Comparison of ENCODE assay signal across 12 mouse cellular contexts in the genomic region with DNA sequence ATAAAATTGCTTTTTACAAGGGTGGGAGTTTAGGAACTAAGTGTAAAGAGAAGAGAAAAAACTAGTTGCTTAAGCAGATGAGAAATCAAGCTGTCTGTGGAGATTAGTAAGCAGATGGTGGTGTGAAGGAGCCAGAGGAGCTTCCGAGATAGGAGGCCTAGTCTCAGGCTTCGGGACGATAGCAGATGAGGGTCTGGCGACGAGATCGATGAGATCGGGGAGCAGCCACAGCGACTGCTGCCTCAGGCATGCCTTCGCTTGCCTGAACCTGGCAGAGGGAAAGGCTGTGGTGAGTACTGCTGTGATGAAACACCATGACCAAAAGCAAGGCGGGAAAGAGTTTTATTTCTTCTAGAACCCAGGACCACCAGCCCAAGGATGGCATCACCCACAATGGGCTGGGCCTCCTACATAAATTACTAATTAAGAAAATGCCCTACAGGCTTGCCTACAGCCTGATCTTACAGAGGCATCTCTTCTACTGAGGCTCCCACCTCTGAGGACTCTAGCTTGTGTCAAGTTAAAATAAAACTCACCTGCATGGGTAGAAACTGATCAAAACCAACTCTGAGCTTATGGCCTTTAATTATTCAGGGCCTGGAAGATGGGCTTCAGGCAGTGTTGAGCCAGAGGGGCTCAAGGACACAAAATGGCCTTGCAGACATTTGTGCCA. TPM values are rescaled to one million over a fixed set of nuclear protein-coding genes. Genes with fewer than 3 reads are reported as not detected.
DNase-seq lines count a peak whose midpoint lies in the region; ATAC-seq lines count a peak whose summit lies in the region.
"Had no signal": no experiment of that assay in that cellular context is flagged by ENCODE, and none has a peak within 500 bp of the region (broad histone marks: within the 10 kb centered on the region; RNA-seq: fewer than 3 reads in every experiment).

No protein-coding gene starts in this region.

- H3K36me3 ChIP-seq in midbrain, embryonic 10.5 days, result no peaks in the 10 kb centered on the region
- H3K36me3 ChIP-seq in midbrain, embryonic 16.5 days (ENCODE audit: control insufficient read depth, insufficient read depth, low read length), result no peaks in the 10 kb centered on the region
- no peaks in the 10 kb centered on the region; the same call in 1 of the 2 replicates for H3K36me3 ChIP-seq in erythroblast, embryonic 14.5 days (ENCODE audit: control insufficient read depth)

- no peak overlapping the region for H3K9ac ChIP-seq in midbrain, embryonic 16.5 days (ENCODE audit: low read depth, low read length)

- H3K4me3 ChIP-seq in midbrain, embryonic 10.5 days, result no peak overlapping the region
- H3K4me3 ChIP-seq in midbrain, embryonic 16.5 days (ENCODE audit: low read depth, low read length), result no peak overlapping the region
- peak overlapping the region; percentile 37 for H3K4me3 ChIP-seq in erythroblast, embryonic 14.5 days (replicated peaks)

- no peak overlapping the region for H3K4me2 ChIP-seq in midbrain, embryonic 16.5 days (ENCODE audit: low read length)

- no peaks in the 10 kb centered on the region for H3K9me3 ChIP-seq in midbrain, embryonic 10.5 days (replicated peaks)
- no peaks in the 10 kb centered on the region for H3K9me3 ChIP-seq in midbrain, embryonic 16.5 days (replicated peaks; ENCODE audit: control insufficient read depth, low read length, poor library complexity, severe bottlenecking)
- H3K9me3 ChIP-seq in erythroblast, embryonic 14.5 days (ENCODE audit: control insufficient read depth, low read length), result no peaks in the 10 kb centered on the region

- ATAC-seq in midbrain, embryonic 16.5 days, result no peak
- peak; percentile 98 for ATAC-seq in megakaryocyte-erythroid progenitor cell, adult 5-6 weeks (replicated peaks; ENCODE audit: low FRiP score, low TSS enrichment, poor library complexity, severe bottlenecking)

- no peaks in the 10 kb centered on the region for H3K27me3 ChIP-seq in midbrain, embryonic 10.5 days (ENCODE audit: low read depth, poor library complexity, severe bottlenecking)
- no peaks in the 10 kb centered on the region for H3K27me3 ChIP-seq in midbrain, embryonic 16.5 days (ENCODE audit: control insufficient read depth, insufficient read depth, low read depth, low read length)
- H3K27me3 ChIP-seq in erythroblast, embryonic 14.5 days (ENCODE audit: control insufficient read depth), result no peaks in the 10 kb centered on the region

- H3K4me1 ChIP-seq in midbrain, embryonic 10.5 days, result peaks cover 6% of the 10 kb centered on the region
- no peaks in the 10 kb centered on the region for H3K4me1 ChIP-seq in midbrain, embryonic 16.5 days (ENCODE audit: control insufficient read depth, insufficient read depth, low read length)
- peaks cover 58% of the 10 kb centered on the region for H3K4me1 ChIP-seq in erythroblast, embryonic 14.5 days (ENCODE audit: control insufficient read depth)

- peak; percentile 64 to 65 for DNase-seq in cerebellum, postnatal 14 days
- no peak for DNase-seq in cerebellum, adult 18-20 months
- DNase-seq in midbrain, embryonic 10.5 days (ENCODE audit: low spot score), result peak; percentile 50
- no peak for DNase-seq in gastrocnemius, postnatal 4 days (ENCODE audit: low spot score in 2 of 2)
- no peak for DNase-seq in right cerebral cortex, postnatal 36 days (ENCODE audit: low spot score in 2 of 2)
- DNase-seq: adrenal gland, adult 8-10 months; kidney, postnatal 14 days had no signal

- peak overlapping the region; percentile 56 for H3K27ac ChIP-seq in midbrain, embryonic 10.5 days (replicated peaks)
- no peak overlapping the region for H3K27ac ChIP-seq in midbrain, embryonic 16.5 days (ENCODE audit: low read length)

- WGBS in midbrain, embryonic 10.5 days, result 53% methylated on average over 10 of the region's 10 CpGs
- 57% methylated on average over 10 of the region's 10 CpGs for WGBS in midbrain, embryonic 16.5 days

RNA-seq across cellular contexts. Expression of gene Hist2h4, which starts 8.3 kb away (rescaled TPM):
- 12.2 and 12.6 TPM in 2 replicates for polyA plus RNA-seq in midbrain, embryonic 10.5 days (2016; fragmentation: Nextera tagmentation; extraction: Ambion mirVana)
- 3.3 and 3.8 TPM in 2 replicates for polyA plus RNA-seq in midbrain, embryonic 16.5 days (2015; fragmentation: Nextera tagmentation; extraction: Ambion mirVana)
- polyA plus RNA-seq in erythroblast, embryonic 14.5 days (2012), result 3.1 and 7.2 TPM in 2 replicates
- total RNA-seq in megakaryocyte-erythroid progenitor cell, adult 5-6 weeks (2014; fragmentation: Nextera tagmentation), result 76.1 and 135 TPM in 2 replicates
- total RNA-seq in megakaryocyte-erythroid progenitor cell, adult 5-6 weeks (2017), result 49.9 and 105 TPM in 2 replicates
- total RNA-seq in gastrocnemius, postnatal 4 days (2021), result 10 to 100 TPM; 74.6 to 96.7 TPM

RNA-seq across cellular contexts. Expression of gene Hist2h3c1, which starts 8.3 kb away (rescaled TPM):
- 0.70 and 0.86 TPM in 2 replicates for polyA plus RNA-seq in midbrain, embryonic 10.5 days (2016; fragmentation: Nextera tagmentation; extraction: Ambion mirVana)
- polyA plus RNA-seq in midbrain, embryonic 16.5 days (2015; fragmentation: Nextera tagmentation; extraction: Ambion mirVana), result 0.39 TPM in 1 of 2 replicates, not detected in the other
- polyA plus RNA-seq in erythroblast, embryonic 14.5 days (2012), result not detected in 2 replicates
- 2.9 and 4.4 TPM in 2 replicates for total RNA-seq in megakaryocyte-erythroid progenitor cell, adult 5-6 weeks (2014; fragmentation: Nextera tagmentation)
- not detected in 2 replicates for total RNA-seq in megakaryocyte-erythroid progenitor cell, adult 5-6 weeks (2017)
- under 1 TPM in 1 of 2 experiments, not detected in 1; 0.44 TPM for total RNA-seq in gastrocnemius, postnatal 4 days (2021)
- total RNA-seq: adrenal gland, adult 8-10 months had no signal
- polyA plus RNA-seq: frontal cortex, adult 2 months had no signal

RNA-seq across cellular contexts. Expression of gene Hist2h2aa1, which starts 9.5 kb away (rescaled TPM):
- 13.7 TPM in 2 replicates for polyA plus RNA-seq in midbrain, embryonic 10.5 days (2016; fragmentation: Nextera tagmentation; extraction: Ambion mirVana)
- 7.4 and 13.2 TPM in 2 replicates for polyA plus RNA-seq in midbrain, embryonic 16.5 days (2015; fragmentation: Nextera tagmentation; extraction: Ambion mirVana)
- 7.4 and 13.0 TPM in 2 replicates for polyA plus RNA-seq in erythroblast, embryonic 14.5 days (2012)
- 17.9 and 44.2 TPM in 2 replicates for total RNA-seq in megakaryocyte-erythroid progenitor cell, adult 5-6 weeks (2014; fragmentation: Nextera tagmentation)
- 5,412 and 6,422 TPM in 2 replicates for total RNA-seq in megakaryocyte-erythroid progenitor cell, adult 5-6 weeks (2017)
- 10 to 100 TPM; 12.3 to 14.6 TPM for total RNA-seq in gastrocnemius, postnatal 4 days (2021)

RNA-seq across cellular contexts. Expression of gene Hist2h3b, which starts 13.6 kb away (rescaled TPM):
- 49.5 and 57.2 TPM in 2 replicates for polyA plus RNA-seq in midbrain, embryonic 10.5 days (2016; fragmentation: Nextera tagmentation; extraction: Ambion mirVana)
- 5.9 and 7.6 TPM in 2 replicates for polyA plus RNA-seq in midbrain, embryonic 16.5 days (2015; fragmentation: Nextera tagmentation; extraction: Ambion mirVana)
- 24.1 and 60.1 TPM in 2 replicates for polyA plus RNA-seq in erythroblast, embryonic 14.5 days (2012)
- total RNA-seq in megakaryocyte-erythroid progenitor cell, adult 5-6 weeks (2014; fragmentation: Nextera tagmentation), result 432 and 521 TPM in 2 replicates
- total RNA-seq in megakaryocyte-erythroid progenitor cell, adult 5-6 weeks (2017), result 172 and 646 TPM in 2 replicates
- 100 to 1,000 TPM; 677 to 879 TPM for total RNA-seq in gastrocnemius, postnatal 4 days (2021)
- polyA plus RNA-seq: macrophage had no signal

RNA-seq across cellular contexts. Expression of gene Hist2h2bb, which starts 14.7 kb away (rescaled TPM):
- 9.5 and 10.3 TPM in 2 replicates for polyA plus RNA-seq in midbrain, embryonic 10.5 days (2016; fragmentation: Nextera tagmentation; extraction: Ambion mirVana)
- 1.1 TPM in 1 of 2 replicates, not detected in the other for polyA plus RNA-seq in midbrain, embryonic 16.5 days (2015; fragmentation: Nextera tagmentation; extraction: Ambion mirVana)
- 0.89 and 1.4 TPM in 2 replicates for polyA plus RNA-seq in erythroblast, embryonic 14.5 days (2012)
- total RNA-seq in megakaryocyte-erythroid progenitor cell, adult 5-6 weeks (2014; fragmentation: Nextera tagmentation), result 1,021 and 1,485 TPM in 2 replicates
- total RNA-seq in megakaryocyte-erythroid progenitor cell, adult 5-6 weeks (2017), result 6,042 and 11,084 TPM in 2 replicates
- 100 to 1,000 TPM; 676 to 744 TPM for total RNA-seq in gastrocnemius, postnatal 4 days (2021)
- polyA plus RNA-seq: macrophage had no signal

Comparison
In these comparisons a context has a peak if more than half of its experiments do, and no peak if none do; other contexts are left out.
1. DNase-seq: peak in cerebellum, postnatal 14 days (2 of 2) and midbrain, embryonic 10.5 days (single experiment); none in cerebellum, adult 18-20 months (0 of 2), gastrocnemius, postnatal 4 days (0 of 2) and right cerebral cortex, postnatal 36 days (0 of 2).